Mouse (Mus musculus) bone marrow, adult 2 months (tissue): ENCODE measurements around the gene Man2a1.

Experiments
- CTCF ChIP-seq: fragments of 200-500 bp; IDR thresholded peaks from 2 replicates; pipeline ENCODE4 v1.5.1; 2011; ENCODE audit warnings: low read length, control low read depth; ENCODE audit not compliant: control insufficient read depth, insufficient read depth
- POLR2A ChIP-seq: fragments of 200-500 bp; IDR thresholded peaks from 2 replicates; pipeline ENCODE4 v1.6.1; 2011; ENCODE audit warnings: low read depth, mild to moderate bottlenecking, control low read depth, low read length, borderline replicate concordance; ENCODE audit not compliant: control insufficient read depth

DNA sequence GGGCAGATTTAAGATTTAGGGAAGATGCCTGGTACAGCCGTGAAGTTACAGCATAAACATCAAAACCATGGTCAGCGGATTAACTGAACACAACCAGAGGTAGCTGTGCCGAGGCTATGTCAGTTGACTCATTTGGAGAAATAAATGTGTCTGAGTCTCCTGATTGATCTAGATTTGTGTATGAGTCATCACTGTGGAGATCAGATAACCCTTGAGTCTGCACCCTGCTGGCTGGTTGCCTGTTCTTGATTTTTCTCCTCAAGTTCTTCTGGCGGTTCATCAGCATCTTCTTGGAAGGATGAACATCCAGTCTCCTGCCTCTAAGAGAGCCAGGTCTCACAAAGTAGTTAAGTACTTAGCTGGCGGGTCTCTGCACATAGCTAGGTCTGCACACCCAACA is 150.7 kb downstream of the Man2a1 start:
- no peak for TF ChIP-seq CTCF
- TF ChIP-seq POLR2A: no peak
